ENCODE assay signal across 10 mouse cellular contexts in the genomic region with DNA sequence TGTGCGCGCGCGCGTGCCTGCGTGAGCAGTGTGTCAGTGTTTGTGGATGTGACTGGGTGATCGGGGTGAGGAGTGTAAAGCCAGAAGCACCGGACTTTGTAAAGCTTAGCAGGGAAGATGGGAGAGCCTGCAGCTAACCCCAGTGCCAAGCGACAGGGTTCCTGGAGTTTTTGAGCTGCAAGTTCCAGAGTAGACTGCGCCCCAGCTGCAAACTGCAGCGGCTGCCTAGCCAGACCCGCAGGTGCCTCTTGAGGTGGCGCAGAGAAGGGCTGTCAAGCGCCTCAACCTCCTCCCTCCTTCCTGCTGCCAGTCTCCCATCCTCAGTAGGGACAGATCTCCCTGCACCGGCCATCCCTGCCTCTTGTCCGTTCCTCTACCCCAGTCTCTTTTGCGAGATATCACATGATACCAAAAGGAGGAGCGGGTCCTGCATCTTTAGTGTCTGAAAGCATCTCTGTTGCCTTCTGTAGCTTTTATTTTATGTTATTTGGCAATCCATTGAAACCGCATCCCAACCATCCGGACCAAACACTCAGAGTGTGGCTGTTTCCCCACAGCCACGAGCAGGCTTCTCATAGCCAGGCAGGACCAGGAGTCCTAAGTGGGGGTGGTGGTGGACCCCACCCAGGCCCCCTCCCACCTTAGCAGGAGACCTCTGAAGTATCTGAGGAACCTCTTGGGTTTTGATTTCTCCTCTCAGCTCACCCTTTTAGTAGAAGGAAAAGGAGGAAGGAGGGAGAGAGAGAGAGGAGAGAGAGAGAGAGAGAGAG. TPM values are rescaled to one million over a fixed set of nuclear protein-coding genes. Genes with fewer than 3 reads are reported as not detected.
DNase-seq lines count a peak whose midpoint lies in the region; ATAC-seq lines count a peak whose summit lies in the region.
"Had no signal": no experiment of that assay in that cellular context is flagged by ENCODE, and none has a peak within 500 bp of the region (broad histone marks: within the 10 kb centered on the region; RNA-seq: fewer than 3 reads in every experiment).

No protein-coding gene starts in this region.

- 2% methylated on average over 21 of the region's 21 CpGs for WGBS in kidney, embryonic 14.5 days
- 3% methylated on average over 21 of the region's 21 CpGs for WGBS in hindbrain, embryonic 15.5 days
- 4% methylated on average over 21 of the region's 21 CpGs for WGBS in neural tube, embryonic 12.5 days

- ATAC-seq in kidney, embryonic 14.5 days (ENCODE audit: low FRiP score, low TSS enrichment): no peak
- no peak for ATAC-seq in hindbrain, embryonic 15.5 days (ENCODE audit: low FRiP score, low read depth)
- no peak for ATAC-seq in neural tube, embryonic 12.5 days (ENCODE audit: low FRiP score, low read depth)
- ATAC-seq: Patski had no signal

- H3K36me3 ChIP-seq in kidney, embryonic 14.5 days (ENCODE audit: control insufficient read depth, insufficient read depth, low read length): no peaks in the 10 kb centered on the region
- H3K36me3 ChIP-seq in hindbrain, embryonic 15.5 days: no peaks in the 10 kb centered on the region
- H3K36me3 ChIP-seq in neural tube, embryonic 12.5 days: no peaks in the 10 kb centered on the region

- H3K4me1 ChIP-seq in kidney, embryonic 14.5 days (ENCODE audit: control insufficient read depth, insufficient read depth, low read length): peaks cover 16% of the 10 kb centered on the region
- peaks cover 27% of the 10 kb centered on the region for H3K4me1 ChIP-seq in hindbrain, embryonic 15.5 days (replicated peaks)
- H3K4me1 ChIP-seq in neural tube, embryonic 12.5 days: peaks cover 17% of the 10 kb centered on the region

- DNase-seq in kidney, adult 11 months: no peak
- peak; percentile 41 for DNase-seq in adrenal gland, postnatal 14 days
- DNase-seq in embryo, embryonic 9.5 days (ENCODE audit: extremely low spot score): peak; percentile 32
- no peak for DNase-seq in T-cell, adult 2 months (ENCODE audit: low spot score)
- DNase-seq in gastrocnemius, postnatal 25 days: no peak

- H3K4me2 ChIP-seq in kidney, embryonic 14.5 days (replicated peaks; ENCODE audit: low read depth, low read length): peak overlapping the region; percentile 93
- peak overlapping the region; percentile 97 for H3K4me2 ChIP-seq in hindbrain, embryonic 15.5 days
- peak overlapping the region; percentile 75 for H3K4me2 ChIP-seq in neural tube, embryonic 12.5 days (replicated peaks)

- peaks cover 29% of the 10 kb centered on the region for H3K27me3 ChIP-seq in kidney, embryonic 14.5 days (ENCODE audit: control insufficient read depth, insufficient read depth, low read length)
- peaks cover 10% of the 10 kb centered on the region for H3K27me3 ChIP-seq in hindbrain, embryonic 15.5 days
- H3K27me3 ChIP-seq in neural tube, embryonic 12.5 days (replicated peaks): peaks cover 43% of the 10 kb centered on the region

- no peak overlapping the region for H3K27ac ChIP-seq in kidney, embryonic 14.5 days (ENCODE audit: low read depth, low read length)
- H3K27ac ChIP-seq in hindbrain, embryonic 15.5 days (replicated peaks): no peak overlapping the region
- no peak overlapping the region for H3K27ac ChIP-seq in neural tube, embryonic 12.5 days

- peak overlapping the region; percentile 44 for H3K4me3 ChIP-seq in kidney, embryonic 14.5 days (ENCODE audit: low read length)
- peak overlapping the region; percentile 53 for H3K4me3 ChIP-seq in hindbrain, embryonic 15.5 days
- H3K4me3 ChIP-seq in neural tube, embryonic 12.5 days: 0 out of 2 replicates have a peak overlapping the region, but pooled peaks have one; percentile 11

- H3K9ac ChIP-seq in kidney, embryonic 14.5 days (ENCODE audit: low read depth, low read length): no peak overlapping the region
- peak overlapping the region; percentile 14; the same call in 1 of the 2 replicates for H3K9ac ChIP-seq in hindbrain, embryonic 15.5 days
- H3K9ac ChIP-seq in neural tube, embryonic 12.5 days: no peak overlapping the region

- H3K9me3 ChIP-seq in kidney, embryonic 14.5 days (ENCODE audit: control insufficient read depth, low read length): no peaks in the 10 kb centered on the region
- H3K9me3 ChIP-seq in hindbrain, embryonic 15.5 days: no peaks in the 10 kb centered on the region
- no peaks in the 10 kb centered on the region for H3K9me3 ChIP-seq in neural tube, embryonic 12.5 days

RNA-seq across cellular contexts. Expression of gene Pde10a, which starts 1.0 kb away (rescaled TPM):
- 1.8 and 2.3 TPM in 2 replicates for polyA plus RNA-seq in kidney, embryonic 14.5 days (2014; fragmentation: Nextera tagmentation; extraction: Ambion mirVana)
- total RNA-seq in adrenal gland, postnatal 14 days (2021): 25.0 and 33.0 TPM in 2 replicates
- polyA plus RNA-seq in hindbrain, embryonic 15.5 days (2015; fragmentation: Nextera tagmentation; extraction: Ambion mirVana): 12.8 and 13.0 TPM in 2 replicates
- 11.4 and 15.2 TPM in 2 replicates for polyA plus RNA-seq in neural tube, embryonic 12.5 days (2016; fragmentation: Nextera tagmentation; extraction: Ambion mirVana)
- total RNA-seq in gastrocnemius, postnatal 25 days (2021): 1 to 10 TPM; 3.5 to 7.9 TPM

RNA-seq across cellular contexts. Expression of gene Gm17087, which starts 40.6 kb away (rescaled TPM):
- polyA plus RNA-seq in kidney, embryonic 14.5 days (2014; fragmentation: Nextera tagmentation; extraction: Ambion mirVana): not detected in 2 replicates
- total RNA-seq in adrenal gland, postnatal 14 days (2021): not detected in 2 replicates
- polyA plus RNA-seq in hindbrain, embryonic 15.5 days (2015; fragmentation: Nextera tagmentation; extraction: Ambion mirVana): not detected in 2 replicates
- not detected in 2 replicates for polyA plus RNA-seq in neural tube, embryonic 12.5 days (2016; fragmentation: Nextera tagmentation; extraction: Ambion mirVana)
- not detected for total RNA-seq in gastrocnemius, postnatal 25 days (2021)
- total RNA-seq: heart, postnatal 10 days had no signal

Comparison
In these comparisons a context has a peak if more than half of its experiments do, and no peak if none do; other contexts are left out.
1. DNase-seq: peak in adrenal gland, postnatal 14 days (single experiment) and embryo, embryonic 9.5 days (single experiment); none in kidney, adult 11 months (single experiment), T-cell, adult 2 months (single experiment) and gastrocnemius, postnatal 25 days (single experiment).
2. Peak in every context shown above with its lines, with median percentiles within 50 percentile points of each other: H3K4me2 ChIP-seq and H3K4me3 ChIP-seq.